Mouse (Mus musculus) stomach, embryonic 15.5 days (tissue): ENCODE results near the gene H2-Eb1. TPM values are rescaled to one million over a fixed set of nuclear protein-coding genes. Genes with fewer than 3 reads are reported as not detected.

Experiments
- ATAC-seq: fragments of 200-750 bp; cut with Nextera tagmentation; 2 replicates; pipeline ENCODE4 v1.8.0; 2017; ENCODE audit warnings: low read depth, moderate number of reproducible peaks, moderate TSS enrichment; ENCODE audit not compliant: insufficient read depth, low FRiP score
- H3K27ac ChIP-seq: fragments of 300-500 bp; sonication (generic); 2 replicates; pipeline ENCODE4 v1.5.1; 2015; ENCODE audit warnings: mild to moderate bottlenecking, inconsistent platforms
- H3K27me3 ChIP-seq: fragments of 300-500 bp; sonication (generic); replicated peaks from 2 replicates; pipeline ENCODE4 v1.6.1; 2015; ENCODE audit warnings: inconsistent platforms
- H3K36me3 ChIP-seq: fragments of 300-500 bp; sonication (generic); 2 replicates; pipeline ENCODE4 v1.6.1; 2015; ENCODE audit warnings: inconsistent platforms
- H3K4me1 ChIP-seq: fragments of 300-500 bp; sonication (generic); 2 replicates; pipeline ENCODE4 v1.6.1; 2015; ENCODE audit warnings: inconsistent platforms
- H3K4me2 ChIP-seq: fragments of 300-500 bp; sonication (generic); 2 replicates; pipeline ENCODE4 v1.6.1; 2015; ENCODE audit warnings: mild to moderate bottlenecking, inconsistent platforms
- H3K4me3 ChIP-seq: fragments of 300-500 bp; sonication (generic); replicated peaks from 2 replicates; pipeline ENCODE4 v1.5.1; 2015; ENCODE audit warnings: inconsistent platforms
- H3K9ac ChIP-seq: fragments of 300-500 bp; sonication (generic); 2 replicates; pipeline ENCODE4 v1.6.1; 2015; ENCODE audit warnings: inconsistent platforms
- H3K9me3 ChIP-seq: fragments of 300-500 bp; sonication (generic); 2 replicates; pipeline ENCODE4 v1.6.1; 2016; ENCODE audit warnings: inconsistent platforms
- WGBS: fragments of 180-500 bp; shearing (Covaris S2); methylation state at CpG from one replicate; pipeline ENCODE4 v1.1.7; 2015; 5-methylcytosine and 5-hydroxymethylcytosine counted together
- polyA plus RNA-seq: library from polyadenylated mRNA; unstranded; fragments of >200 nt; fragmentation: Nextera tagmentation; extraction: Ambion mirVana; gene quantifications from 2 replicates; pipeline ENCODE4 v1.2.1, GENCODE M21; 2015

H2-Eb1 gene
- polyA plus RNA-seq, 1 experiment from 2014 or later = 5.0 TPM

GRCm38 (mm10) chr17:34270230-34270629, 35.4 kb upstream of the H2-Eb1 start:
- 71% methylated on average over 2 of the region's 2 CpGs for WGBS
- Histone ChIP-seq H3K9ac (no peak overlapping the region), H3K9me3 (no peaks in the 10 kb centered on the region), H3K4me1 (no peaks in the 10 kb centered on the region), H3K27ac (no peak overlapping the region), H3K36me3 (no peaks in the 10 kb centered on the region), H3K27me3 (peaks cover 4% of the 10 kb centered on the region; the same call in 1 of the 2 replicates), H3K4me2 (no peak overlapping the region), H3K4me3 (no peak overlapping the region)
- no peak for ATAC-seq

- no peaks in the 10 kb centered on the region for H3K4me1 ChIP-seq
Measured at GRCm38 (mm10) chr17:34270940-34271339, 34.7 kb upstream of the H2-Eb1 start.

GRCm38 (mm10) chr17:34272102-34272501, 33.6 kb upstream of the H2-Eb1 start:
- H3K4me3 ChIP-seq = no peak overlapping the region
- H3K9me3 ChIP-seq = no peaks in the 10 kb centered on the region
- H3K4me1 ChIP-seq = no peaks in the 10 kb centered on the region
- H3K9ac ChIP-seq = no peak overlapping the region
- H3K27me3 ChIP-seq = no peaks in the 10 kb centered on the region
- H3K36me3 ChIP-seq = no peaks in the 10 kb centered on the region
- ATAC-seq = no peak
- no peak overlapping the region for H3K4me2 ChIP-seq
- no peak overlapping the region for H3K27ac ChIP-seq
- 92% methylated on average over 1 of the region's 1 CpGs for WGBS

More at GRCm38 (mm10) chr17:34270940-34271339, 34.7 kb upstream of the H2-Eb1 start:
- H3K27me3 ChIP-seq = no peaks in the 10 kb centered on the region
- no peak overlapping the region for H3K4me3 ChIP-seq
- H3K9ac ChIP-seq = no peak overlapping the region
- H3K9me3 ChIP-seq = no peaks in the 10 kb centered on the region
- WGBS = 65% methylated on average over 2 of the region's 2 CpGs
- ATAC-seq = no peak
- H3K4me2 ChIP-seq = no peak overlapping the region
- no peak overlapping the region for H3K27ac ChIP-seq
- H3K36me3 ChIP-seq = no peaks in the 10 kb centered on the region

GRCm38 (mm10) chr17:34280499-34281038, 25.1 kb upstream of the H2-Eb1 start:
- Histone ChIP-seq H3K27me3 (no peaks in the 10 kb centered on the region), H3K36me3 (no peaks in the 10 kb centered on the region), H3K9me3 (no peaks in the 10 kb centered on the region), H3K4me2 (no peak overlapping the region), H3K27ac (no peak overlapping the region), H3K9ac (no peak overlapping the region), H3K4me1 (no peaks in the 10 kb centered on the region), H3K4me3 (no peak overlapping the region)
- WGBS = 80% methylated on average over 1 of the region's 1 CpGs
- no peak; the same call in 1 of the 2 replicates for ATAC-seq

- Histone ChIP-seq H3K4me3 (no peak overlapping the region), H3K9ac (no peak overlapping the region), H3K4me2 (no peak overlapping the region), H3K4me1 (no peaks in the 10 kb centered on the region), H3K36me3 (no peaks in the 10 kb centered on the region), H3K27me3 (no peaks in the 10 kb centered on the region), H3K27ac (no peak overlapping the region), H3K9me3 (no peaks in the 10 kb centered on the region)
- WGBS = 68% methylated on average over 1 of the region's 1 CpGs
- no peak for ATAC-seq
Measured at GRCm38 (mm10) chr17:34281836-34282235, 23.8 kb upstream of the H2-Eb1 start.

- no peaks in the 10 kb centered on the region for H3K36me3 ChIP-seq
- 66% methylated on average over 4 of the region's 4 CpGs for WGBS
- H3K9me3 ChIP-seq = no peaks in the 10 kb centered on the region
- no peak overlapping the region for H3K4me3 ChIP-seq
- no peak overlapping the region for H3K4me2 ChIP-seq
- H3K4me1 ChIP-seq = no peaks in the 10 kb centered on the region
- no peak overlapping the region for H3K27ac ChIP-seq
- no peak overlapping the region for H3K9ac ChIP-seq
- no peaks in the 10 kb centered on the region for H3K27me3 ChIP-seq
- no peak for ATAC-seq
Measured at GRCm38 (mm10) chr17:34285371-34285770, 20.3 kb upstream of the H2-Eb1 start.

- ATAC-seq = no peak
- no peaks in the 10 kb centered on the region for H3K27me3 ChIP-seq
- whole genome bisulfite sequencing = 36% methylated on average over 4 of the region's 4 CpGs
Measured at GRCm38 (mm10) chr17:34285848-34286247, 19.8 kb upstream of the H2-Eb1 start.

GRCm38 (mm10) chr17:34286501-34286900, 19.2 kb upstream of the H2-Eb1 start:
- H3K4me3 ChIP-seq = no peak overlapping the region
- WGBS = 76% methylated on average over 5 of the region's 5 CpGs
- no peak overlapping the region for H3K4me2 ChIP-seq
- H3K27ac ChIP-seq = no peak overlapping the region
- no peak for ATAC-seq
- H3K9me3 ChIP-seq = no peaks in the 10 kb centered on the region
- no peaks in the 10 kb centered on the region for H3K36me3 ChIP-seq
- no peak overlapping the region for H3K9ac ChIP-seq
- no peaks in the 10 kb centered on the region for H3K27me3 ChIP-seq
- H3K4me1 ChIP-seq = no peaks in the 10 kb centered on the region

More at GRCm38 (mm10) chr17:34285848-34286247, 19.8 kb upstream of the H2-Eb1 start:
- H3K4me1 ChIP-seq = no peaks in the 10 kb centered on the region
- no peak overlapping the region for H3K27ac ChIP-seq
- no peak overlapping the region for H3K4me2 ChIP-seq
- H3K9ac ChIP-seq = no peak overlapping the region
- H3K9me3 ChIP-seq = no peaks in the 10 kb centered on the region
- H3K36me3 ChIP-seq = no peaks in the 10 kb centered on the region
- no peak overlapping the region for H3K4me3 ChIP-seq

- Histone ChIP-seq H3K4me2 (no peak overlapping the region), H3K27ac (no peak overlapping the region), H3K4me3 (no peak overlapping the region), H3K27me3 (no peaks in the 10 kb centered on the region), H3K36me3 (no peaks in the 10 kb centered on the region), H3K4me1 (no peaks in the 10 kb centered on the region), H3K9ac (no peak overlapping the region), H3K9me3 (no peaks in the 10 kb centered on the region)
- 57% methylated on average over 6 of the region's 6 CpGs for WGBS
- no peak for ATAC-seq
Measured at GRCm38 (mm10) chr17:34286999-34287398, 18.7 kb upstream of the H2-Eb1 start.

GRCm38 (mm10) chr17:34287648-34288047, 18.0 kb upstream of the H2-Eb1 start, which contains the start of gene H2-Aa:
H2-Aa (minus strand) TSS chr17:34287823.
- no peak within 1 kb of the TSS for H3K27ac ChIP-seq
- no peak within 1 kb of the TSS for H3K4me3 ChIP-seq
- no peak within 1 kb of the TSS for H3K4me2 ChIP-seq
- H3K27me3 ChIP-seq = no peaks in the 10 kb centered on the region
- 16% methylated on average over 8 of the region's 8 CpGs for WGBS
- no peaks in the 10 kb centered on the region for H3K4me1 ChIP-seq
- no peaks in the 10 kb centered on the region for H3K9me3 ChIP-seq
- no peaks in the 10 kb centered on the region for H3K36me3 ChIP-seq
- no peak within 1 kb of the TSS for H3K9ac ChIP-seq
- ATAC-seq = peak; percentile 66; the same call in 1 of the 2 replicates

- Histone ChIP-seq H3K36me3 (no peaks in the 10 kb centered on the region), H3K4me3 (no peak overlapping the region), H3K4me1 (no peaks in the 10 kb centered on the region), H3K27ac (no peak overlapping the region), H3K9me3 (no peaks in the 10 kb centered on the region), H3K27me3 (no peaks in the 10 kb centered on the region), H3K4me2 (no peak overlapping the region), H3K9ac (no peak overlapping the region)
- WGBS = 70% methylated on average over 3 of the region's 3 CpGs
- ATAC-seq = no peak
Measured at GRCm38 (mm10) chr17:34288131-34288530, 17.5 kb upstream of the H2-Eb1 start.

- Histone ChIP-seq H3K27me3 (no peaks in the 10 kb centered on the region), H3K27ac (no peak overlapping the region), H3K4me1 (0 out of 2 replicates have a peak, but pooled peaks cover 2% of the 10 kb centered on the region), H3K4me3 (no peak overlapping the region), H3K9ac (no peak overlapping the region), H3K9me3 (no peaks in the 10 kb centered on the region), H3K4me2 (no peak overlapping the region), H3K36me3 (no peaks in the 10 kb centered on the region)
- ATAC-seq = peak; percentile 72; the same call in 1 of the 2 replicates
- 15% methylated on average over 8 of the region's 8 CpGs for WGBS
Measured at GRCm38 (mm10) chr17:34291609-34292008, 14.1 kb upstream of the H2-Eb1 start.

GRCm38 (mm10) chr17:34292570-34292969, 13.1 kb upstream of the H2-Eb1 start:
- Histone ChIP-seq H3K9ac (no peak overlapping the region), H3K4me3 (no peak overlapping the region), H3K9me3 (no peaks in the 10 kb centered on the region), H3K4me2 (no peak overlapping the region), H3K27ac (no peak overlapping the region), H3K36me3 (no peaks in the 10 kb centered on the region), H3K27me3 (no peaks in the 10 kb centered on the region), H3K4me1 (0 out of 2 replicates have a peak, but pooled peaks cover 2% of the 10 kb centered on the region)
- WGBS = 87% methylated on average over 4 of the region's 4 CpGs
- no peak for ATAC-seq
